Mouse (Mus musculus): ENCODE results near the gene Efhd2. TPM values are rescaled to one million over a fixed set of nuclear protein-coding genes. Genes with fewer than 3 reads are reported as not detected.

Efhd2 gene
- polyA plus RNA-seq (2016; fragmentation: Nextera tagmentation; extraction: Ambion mirVana): 96.8 and 112 TPM in 2 replicates

GRCm38 (mm10) chr4:141874601-141875460, at the start of gene Efhd2:
Gene Efhd2 (minus strand): TSS chr4:141874920.
- Histone ChIP-seq H3K4me1 (peaks cover 52% of the 10 kb centered on the region), H3K9ac (replicated peaks) (peak within 1 kb of the TSS; percentile 84), H3K27me3 (peaks cover 10% of the 10 kb centered on the region; the same call in 1 of the 2 replicates), H3K4me2 (replicated peaks) (peak within 1 kb of the TSS; percentile 91), H3K27ac (replicated peaks) (peak within 1 kb of the TSS; percentile 58), H3K4me3 (peak within 1 kb of the TSS; percentile 80), H3K36me3 (peaks cover 11% of the 10 kb centered on the region), H3K9me3 (no peaks in the 10 kb centered on the region)
- peak; percentile 86 for ATAC-seq (ENCODE audit: low FRiP score, low read depth)
- WGBS: under 1% methylated on average over 69 of the region's 73 CpGs

- Histone ChIP-seq H3K9ac (replicated peaks) (no peak overlapping the region), H3K9me3 (no peaks in the 10 kb centered on the region), H3K4me3 (no peak overlapping the region), H3K4me1 (peaks cover under 1% of the 10 kb centered on the region; the same call in 1 of the 2 replicates), H3K36me3 (no peaks in the 10 kb centered on the region), H3K27me3 (no peaks in the 10 kb centered on the region), H3K4me2 (replicated peaks) (no peak overlapping the region), H3K27ac (replicated peaks) (no peak overlapping the region)
- 91% methylated on average over 11 of the region's 11 CpGs for WGBS
- ATAC-seq (ENCODE audit: low FRiP score, low read depth): no peak
Measured at GRCm38 (mm10) chr4:141923961-141924360, 49.2 kb upstream of the Efhd2 start.

GRCm38 (mm10) chr4:141920391-141920790, 45.7 kb upstream of the Efhd2 start:
- no peak for ATAC-seq (ENCODE audit: low FRiP score, low read depth)
- Histone ChIP-seq H3K9ac (replicated peaks) (no peak overlapping the region), H3K4me1 (no peaks in the 10 kb centered on the region), H3K36me3 (no peaks in the 10 kb centered on the region), H3K27ac (replicated peaks) (no peak overlapping the region), H3K4me2 (replicated peaks) (no peak overlapping the region), H3K4me3 (no peak overlapping the region), H3K27me3 (no peaks in the 10 kb centered on the region), H3K9me3 (no peaks in the 10 kb centered on the region)
- 95% methylated on average over 10 of the region's 10 CpGs for WGBS

GRCm38 (mm10) chr4:141917735-141918419, 43.2 kb upstream of the Efhd2 start:
- no peak overlapping the region for H3K4me2 ChIP-seq (replicated peaks)
- no peak overlapping the region for H3K27ac ChIP-seq (replicated peaks)
- H3K9me3 ChIP-seq: no peaks in the 10 kb centered on the region
- no peak overlapping the region for H3K4me3 ChIP-seq
- H3K27me3 ChIP-seq: no peaks in the 10 kb centered on the region
- H3K36me3 ChIP-seq: no peaks in the 10 kb centered on the region
- ATAC-seq (ENCODE audit: low FRiP score, low read depth): no peak
- H3K9ac ChIP-seq (replicated peaks): no peak overlapping the region
- H3K4me1 ChIP-seq: no peaks in the 10 kb centered on the region
- 71% methylated on average over 7 of the region's 7 CpGs for WGBS

- Histone ChIP-seq H3K4me1 (no peaks in the 10 kb centered on the region), H3K4me3 (no peak overlapping the region), H3K36me3 (no peaks in the 10 kb centered on the region), H3K9me3 (no peaks in the 10 kb centered on the region), H3K27me3 (no peaks in the 10 kb centered on the region), H3K4me2 (replicated peaks) (no peak overlapping the region), H3K27ac (replicated peaks) (no peak overlapping the region; the same call in 1 of the 2 replicates), H3K9ac (replicated peaks) (no peak overlapping the region)
- no peak for ATAC-seq (ENCODE audit: low FRiP score, low read depth)
- 33% methylated on average over 7 of the region's 7 CpGs for WGBS
Measured at GRCm38 (mm10) chr4:141914040-141914439, 39.3 kb upstream of the Efhd2 start.

GRCm38 (mm10) chr4:141913201-141913993, 38.7 kb upstream of the Efhd2 start:
- H3K27ac ChIP-seq (replicated peaks): no peak overlapping the region; the same call in 1 of the 2 replicates
- ATAC-seq (ENCODE audit: low FRiP score, low read depth): no peak
- no peaks in the 10 kb centered on the region for H3K9me3 ChIP-seq

GRCm38 (mm10) chr4:141904710-141905109, 30.0 kb upstream of the Efhd2 start:
- Histone ChIP-seq H3K36me3 (no peaks in the 10 kb centered on the region), H3K9me3 (no peaks in the 10 kb centered on the region), H3K4me3 (no peak overlapping the region), H3K4me2 (replicated peaks) (no peak overlapping the region), H3K4me1 (peaks cover 37% of the 10 kb centered on the region), H3K27ac (replicated peaks) (no peak overlapping the region; the same call in 1 of the 2 replicates), H3K9ac (replicated peaks) (no peak overlapping the region), H3K27me3 (no peaks in the 10 kb centered on the region)
- WGBS: 86% methylated on average over 9 of the region's 9 CpGs
- no peak for ATAC-seq (ENCODE audit: low FRiP score, low read depth)

More at GRCm38 (mm10) chr4:141913201-141913993, 38.7 kb upstream of the Efhd2 start:
- no peak overlapping the region for H3K4me2 ChIP-seq (replicated peaks)
- WGBS: 80% methylated on average over 13 of the region's 13 CpGs
- no peak overlapping the region for H3K9ac ChIP-seq (replicated peaks)
- H3K36me3 ChIP-seq: no peaks in the 10 kb centered on the region
- no peaks in the 10 kb centered on the region for H3K4me1 ChIP-seq
- no peaks in the 10 kb centered on the region for H3K27me3 ChIP-seq
- H3K4me3 ChIP-seq: no peak overlapping the region

- Histone ChIP-seq H3K4me3 (no peak overlapping the region), H3K4me2 (replicated peaks) (peak overlapping the region; percentile 38), H3K9ac (replicated peaks) (peak overlapping the region; percentile 20; the same call in 1 of the 2 replicates), H3K27me3 (no peaks in the 10 kb centered on the region), H3K27ac (replicated peaks) (peak overlapping the region; percentile 96), H3K9me3 (no peaks in the 10 kb centered on the region), H3K4me1 (peaks cover 58% of the 10 kb centered on the region), H3K36me3 (no peaks in the 10 kb centered on the region)
- WGBS: 59% methylated on average over 8 of the region's 8 CpGs
- no peak for ATAC-seq (ENCODE audit: low FRiP score, low read depth)
Measured at GRCm38 (mm10) chr4:141902479-141902858, 27.7 kb upstream of the Efhd2 start.

GRCm38 (mm10) chr4:141901711-141902478, 27.2 kb upstream of the Efhd2 start:
- H3K4me3 ChIP-seq: no peak overlapping the region
- no peaks in the 10 kb centered on the region for H3K27me3 ChIP-seq
- no peaks in the 10 kb centered on the region for H3K36me3 ChIP-seq
- peak overlapping the region; percentile 96 for H3K27ac ChIP-seq (replicated peaks)
- peak overlapping the region; percentile 38 for H3K4me2 ChIP-seq (replicated peaks)
- WGBS: 14% methylated on average over 17 of the region's 17 CpGs
- H3K9ac ChIP-seq (replicated peaks): peak overlapping the region; percentile 20; the same call in 1 of the 2 replicates
- H3K9me3 ChIP-seq: no peaks in the 10 kb centered on the region
- peaks cover 64% of the 10 kb centered on the region for H3K4me1 ChIP-seq
- peak; percentile 88 for ATAC-seq (ENCODE audit: low FRiP score, low read depth)

- peak overlapping the region; percentile 96 for H3K27ac ChIP-seq (replicated peaks)
- no peak overlapping the region for H3K4me3 ChIP-seq
- no peaks in the 10 kb centered on the region for H3K27me3 ChIP-seq
- peaks cover 70% of the 10 kb centered on the region for H3K4me1 ChIP-seq
- H3K4me2 ChIP-seq (replicated peaks): no peak overlapping the region
- H3K9ac ChIP-seq (replicated peaks): no peak overlapping the region
- no peak for ATAC-seq (ENCODE audit: low FRiP score, low read depth)
- H3K9me3 ChIP-seq: no peaks in the 10 kb centered on the region
- WGBS: 46% methylated on average over 11 of the region's 11 CpGs
- no peaks in the 10 kb centered on the region for H3K36me3 ChIP-seq
Measured at GRCm38 (mm10) chr4:141900421-141900820, 25.7 kb upstream of the Efhd2 start.

GRCm38 (mm10) chr4:141899936-141900335, 25.2 kb upstream of the Efhd2 start:
- ATAC-seq (ENCODE audit: low FRiP score, low read depth): peak; percentile 24
- Histone ChIP-seq H3K4me2 (replicated peaks) (no peak overlapping the region), H3K27ac (replicated peaks) (peak overlapping the region; percentile 96), H3K4me1 (peaks cover 70% of the 10 kb centered on the region), H3K9me3 (no peaks in the 10 kb centered on the region), H3K36me3 (no peaks in the 10 kb centered on the region), H3K4me3 (no peak overlapping the region), H3K27me3 (no peaks in the 10 kb centered on the region), H3K9ac (replicated peaks) (no peak overlapping the region)
- WGBS: 2% methylated on average over 8 of the region's 8 CpGs
